Mouse (Mus musculus) MEL (cell line): Measurements from ENCODE around the gene Ggps1. TPM values are rescaled to one million over a fixed set of nuclear protein-coding genes. Genes with fewer than 3 reads are reported as not detected.

Source experiments
- DNase-seq: peaks from one replicate; pipeline ENCODE4 v3.0.0; 2011; ENCODE audit warnings: low read depth, low spot score
- H3K27ac ChIP-seq: 2 replicates; pipeline ENCODE4 v1.5.1; 2012; ENCODE audit warnings: low read depth, mild to moderate bottlenecking, control low read depth, low read length, moderate library complexity; ENCODE audit not compliant: control insufficient read depth
- H3K27me3 ChIP-seq, 2 experiments: fragments of 150-350 bp in 1 of 2; sonication (generic) in 1 of 2; 2 replicates each; pipeline ENCODE4 v1.6.1; 2012; ENCODE audit warnings: low read length in 2 of 2, mild to moderate bottlenecking in 2 of 2, improper control_type of control experiment in 1 of 2, moderate library complexity in 1 of 2; ENCODE audit not compliant: insufficient read depth in 2 of 2, control insufficient read depth in 1 of 2
- H3K36me3 ChIP-seq, 2 experiments: 2 replicates each; pipeline ENCODE4 v1.6.1; 2012 to 2014; ENCODE audit warnings: low read length in 2 of 2, improper control_type of control experiment in 1 of 2, inconsistent platforms in 1 of 2, mild to moderate bottlenecking in 1 of 2; ENCODE audit not compliant: insufficient read depth in 2 of 2, control insufficient read depth in 1 of 2
- H3K4me1 ChIP-seq, 2 experiments: fragments of 150-350 bp in 1 of 2; sonication (generic) in 1 of 2; 2 replicates each; pipeline ENCODE4 v1.6.1; 2012; ENCODE audit warnings: low read length in 2 of 2, improper control_type of control experiment in 1 of 2, mild to moderate bottlenecking in 1 of 2; ENCODE audit not compliant: insufficient read depth in 2 of 2, control insufficient read depth in 1 of 2
- H3K4me3 ChIP-seq, 2 experiments: fragments of 150-350 bp in 1 of 2; sonication (generic) in 1 of 2; 2 replicates each; pipeline ENCODE4 v1.5.1; 2012; ENCODE audit warnings: low read depth in 2 of 2, low read length in 2 of 2, mild to moderate bottlenecking in 2 of 2, moderate library complexity in 2 of 2, control low read depth in 1 of 2, improper control_type of control experiment in 1 of 2; ENCODE audit not compliant: control insufficient read depth in 1 of 2, insufficient read depth in 1 of 2
- H3K79me2 ChIP-seq: 2 replicates; pipeline ENCODE4 v1.6.1; 2012; ENCODE audit warnings: mild to moderate bottlenecking, low read length, moderate library complexity; ENCODE audit not compliant: control insufficient read depth, poor library complexity, insufficient read depth
- H3K9ac ChIP-seq: 2 replicates; pipeline ENCODE4 v1.6.1; 2012; ENCODE audit warnings: low read depth, mild to moderate bottlenecking, control low read depth, low read length, moderate library complexity; ENCODE audit not compliant: control insufficient read depth, poor library complexity, severe bottlenecking
- H3K9me3 ChIP-seq: fragments of 150-350 bp; sonication (generic); replicated peaks from 2 replicates; pipeline ENCODE4 v1.6.1; 2012; ENCODE audit warnings: mild to moderate bottlenecking, low read length, improper control_type of control experiment, moderate library complexity; ENCODE audit not compliant: insufficient read depth
- BHLHE40 ChIP-seq: IDR thresholded peaks from 2 replicates; pipeline ENCODE4 v1.6.1; 2012; ENCODE audit warnings: low read depth, mild to moderate bottlenecking, inconsistent platforms, low read length, improper control_type of control experiment, borderline replicate concordance
- CHD1 ChIP-seq: IDR thresholded peaks from 2 replicates; pipeline ENCODE4 v1.6.1; 2012; ENCODE audit warnings: low read depth, mild to moderate bottlenecking, inconsistent platforms, low read length, improper control_type of control experiment
- CHD2 ChIP-seq: IDR thresholded peaks from 2 replicates; pipeline ENCODE4 v1.6.1; 2011; ENCODE audit warnings: low read length, improper control_type of control experiment
- E2F4 ChIP-seq: IDR thresholded peaks from 2 replicates; pipeline ENCODE4 v1.6.1; 2011; ENCODE audit warnings: low read depth, low read length, improper control_type of control experiment, borderline replicate concordance
- ELF1 ChIP-seq: IDR thresholded peaks from 2 replicates; pipeline ENCODE4 v1.6.1; 2014; ENCODE audit warnings: low read depth, mild to moderate bottlenecking, inconsistent platforms, low read length, improper control_type of control experiment, moderate library complexity
- GABPA ChIP-seq: IDR thresholded peaks from 2 replicates; pipeline ENCODE4 v1.6.1; 2012; ENCODE audit warnings: low read depth, mild to moderate bottlenecking, inconsistent platforms, low read length, improper control_type of control experiment, moderate library complexity
- GATA1 ChIP-seq: IDR thresholded peaks from 2 replicates; pipeline ENCODE4 v1.6.1; 2011; ENCODE audit warnings: low read depth, low read length, improper control_type of control experiment
- JUND ChIP-seq: IDR thresholded peaks from 2 replicates; pipeline ENCODE4 v1.6.1; 2011; ENCODE audit warnings: low read depth, mild to moderate bottlenecking, improper control_type of control experiment, low read length
- KAT2A ChIP-seq: conservative IDR thresholded peaks from 2 replicates; pipeline ENCODE4 v1.6.1; 2012; ENCODE audit warnings: low read depth, low read length, improper control_type of control experiment, inconsistent platforms
- MAFK ChIP-seq: IDR thresholded peaks from 2 replicates; pipeline ENCODE4 v1.6.1; 2011; ENCODE audit warnings: low read depth, mild to moderate bottlenecking, low read length, improper control_type of control experiment, borderline replicate concordance
- MAX ChIP-seq: IDR thresholded peaks from 2 replicates; pipeline ENCODE4 v1.6.1; 2011; ENCODE audit warnings: low read length, improper control_type of control experiment
- MAZ ChIP-seq: IDR thresholded peaks from 2 replicates; pipeline ENCODE4 v1.6.1; 2012; ENCODE audit warnings: low read depth, mild to moderate bottlenecking, inconsistent platforms, low read length, improper control_type of control experiment
- MYB ChIP-seq: IDR thresholded peaks from 2 replicates; pipeline ENCODE4 v1.6.1; 2011; ENCODE audit warnings: mild to moderate bottlenecking, low read depth, low read length, improper control_type of control experiment
- MYC ChIP-seq: IDR thresholded peaks from 2 replicates; pipeline ENCODE4 v1.6.1; 2011; ENCODE audit warnings: low read depth, mild to moderate bottlenecking, low read length, improper control_type of control experiment, moderate library complexity
- NELFE ChIP-seq: IDR thresholded peaks from 2 replicates; pipeline ENCODE4 v1.6.1; 2011; ENCODE audit warnings: low read depth, low read length, improper control_type of control experiment
- NRF1 ChIP-seq: IDR thresholded peaks from 2 replicates; pipeline ENCODE4 v1.6.1; 2014; ENCODE audit warnings: low read depth, mild to moderate bottlenecking, inconsistent platforms, low read length, improper control_type of control experiment, moderate library complexity; ENCODE audit not compliant: poor library complexity, insufficient read depth, severe bottlenecking
- POLR2A ChIP-seq, 2 experiments: IDR thresholded peaks; 2 replicates each; pipeline ENCODE4 v1.6.1; 2011 to 2012; ENCODE audit warnings: low read length in 2 of 2, mild to moderate bottlenecking in 2 of 2, control low read depth in 1 of 2, improper control_type of control experiment in 1 of 2, low read depth in 1 of 2, moderate library complexity in 1 of 2; ENCODE audit not compliant: control insufficient read depth in 1 of 2, insufficient read depth in 1 of 2, poor library complexity in 1 of 2
- POLR2AphosphoS2 ChIP-seq: IDR thresholded peaks from 2 replicates; pipeline ENCODE4 v1.6.1; 2011; ENCODE audit warnings: low read length, improper control_type of control experiment
- RCOR1 ChIP-seq: IDR thresholded peaks from 2 replicates; pipeline ENCODE4 v1.6.1; 2012; ENCODE audit warnings: low read depth, mild to moderate bottlenecking, inconsistent platforms, low read length, improper control_type of control experiment
- SIN3A ChIP-seq: IDR thresholded peaks from 2 replicates; pipeline ENCODE4 v1.6.1; 2012; ENCODE audit warnings: low read length, improper control_type of control experiment, inconsistent platforms
- SMC3 ChIP-seq: IDR thresholded peaks from 2 replicates; pipeline ENCODE4 v1.6.1; 2011; ENCODE audit warnings: low read depth, low read length, improper control_type of control experiment
- TAL1 ChIP-seq: IDR thresholded peaks from 2 replicates; pipeline ENCODE4 v1.6.1; 2012; ENCODE audit warnings: mild to moderate bottlenecking, inconsistent platforms, low read length, moderate library complexity, mixed read lengths
- TCF12 ChIP-seq: IDR thresholded peaks from 2 replicates; pipeline ENCODE4 v1.6.1; 2014; ENCODE audit warnings: low read depth, mild to moderate bottlenecking, inconsistent platforms, low read length, improper control_type of control experiment, moderate library complexity
- UBTF ChIP-seq: IDR thresholded peaks from 2 replicates; pipeline ENCODE4 v1.6.1; 2012; ENCODE audit warnings: low read depth, mild to moderate bottlenecking, inconsistent platforms, low read length, improper control_type of control experiment, moderate library complexity, borderline replicate concordance; ENCODE audit not compliant: insufficient read depth
- USF1 ChIP-seq: IDR thresholded peaks from 2 replicates; pipeline ENCODE4 v1.6.1; 2014; ENCODE audit warnings: low read depth, mild to moderate bottlenecking, inconsistent platforms, low read length, improper control_type of control experiment, moderate library complexity
- USF2 ChIP-seq, 2 experiments: IDR thresholded peaks; 2 replicates each; pipeline ENCODE4 v1.6.1; 2011 to 2012; ENCODE audit warnings: improper control_type of control experiment in 2 of 2, low read length in 2 of 2, borderline replicate concordance in 1 of 2, inconsistent platforms in 1 of 2, low read depth in 1 of 2, mild to moderate bottlenecking in 1 of 2; ENCODE audit not compliant: insufficient read depth in 1 of 2
- ZKSCAN1 ChIP-seq: IDR thresholded peaks from 2 replicates; pipeline ENCODE4 v1.6.1; 2012; ENCODE audit warnings: low read depth, mild to moderate bottlenecking, inconsistent platforms, low read length, improper control_type of control experiment, moderate library complexity
- ZMIZ1 ChIP-seq: IDR thresholded peaks from 2 replicates; pipeline ENCODE4 v1.6.1; 2012; ENCODE audit warnings: low read depth, mild to moderate bottlenecking, inconsistent platforms, low read length, improper control_type of control experiment, moderate library complexity
- ZNF384 ChIP-seq: IDR thresholded peaks from 2 replicates; pipeline ENCODE4 v1.6.1; 2012; ENCODE audit warnings: low read depth, mild to moderate bottlenecking, inconsistent platforms, low read length, improper control_type of control experiment
- polyA plus RNA-seq, 2 experiments: library from polyadenylated mRNA; stranded (reverse) in 1 of 2; unstranded in 1 of 2; fragments of >175 nt in 1 of 2; fragments of >200 nt in 1 of 2; gene quantifications; 2 replicates each; pipeline versions ENCODE4 v1.2.1 to v1.2.4; 2012; ENCODE audit warnings: low replicate concordance in 2 of 2, low read depth in 1 of 2; ENCODE audit not compliant: insufficient read length in 2 of 2, insufficient read depth in 1 of 2, missing spikeins in 1 of 2
- total RNA-seq: library from RNA; depleted of rRNA; stranded (reverse); fragments of 300-350 nt; gene quantifications from 2 replicates; pipeline ENCODE4 v1.2.3, GENCODE M21; 2012

Gene Ggps1
- total and polyA plus RNA-seq, 3 experiments = 23.3 to 31.3 TPM; not detected in 1

DNA sequence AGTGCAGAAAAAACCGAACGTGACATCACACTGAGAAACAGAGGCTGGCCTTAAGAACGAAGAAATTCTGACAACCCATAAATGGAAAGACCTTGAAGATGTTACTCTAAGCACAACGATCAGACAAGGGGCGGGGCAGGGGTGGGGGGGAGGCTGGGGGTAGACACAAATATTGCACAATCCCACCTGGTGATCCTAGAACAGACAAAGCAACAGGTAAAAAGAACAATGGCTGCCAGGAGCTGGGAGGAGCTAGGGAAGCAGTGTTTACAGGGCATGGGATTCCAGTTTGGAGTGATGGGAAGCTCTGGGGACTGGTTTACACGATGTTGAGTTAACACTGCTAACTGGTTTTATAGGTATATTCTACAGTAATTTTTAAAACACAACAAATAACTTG, 47.7 kb downstream of the Ggps1 start:
- peaks cover 20 to 28% of the 10 kb centered on the region in 2 experiments for H3K4me1 ChIP-seq
- no peaks in the 10 kb centered on the region for H3K9me3 ChIP-seq
- H3K36me3 ChIP-seq = peaks cover 18 to 30% of the 10 kb centered on the region in 2 experiments
- H3K9ac ChIP-seq = no peak overlapping the region
- DNase-seq = no peak
- H3K27ac ChIP-seq = no peak overlapping the region
- no peaks in the 10 kb centered on the region for H3K27me3 ChIP-seq
- TF ChIP-seq ZMIZ1 = no peak
- TF ChIP-seq CHD2 = no peak
- no peak for TF ChIP-seq MAFK
- no peak for TF ChIP-seq E2F4
- TF ChIP-seq MAZ = no peak
- no peak for TF ChIP-seq ELF1
- TF ChIP-seq NELFE = no peak
- TF ChIP-seq GATA1 = no peak
- no peak for TF ChIP-seq MYC
- no peak for TF ChIP-seq SIN3A
- no peak for TF ChIP-seq POLR2A (IDR thresholded peaks at IDR 0.05; ENCODE audit: control insufficient read depth in 1 of 2, insufficient read depth in 1 of 2, low read depth in 1 of 2, low read length in 2 of 2, poor library complexity in 1 of 2)
- no peak for TF ChIP-seq TCF12
- TF ChIP-seq UBTF = no peak
- TF ChIP-seq ZNF384 = no peak
- TF ChIP-seq NRF1 = no peak
- TF ChIP-seq ZKSCAN1 = no peak
- TF ChIP-seq KAT2A = no peak
- TF ChIP-seq SMC3 = no peak
- TF ChIP-seq JUND = no peak
- no peak for TF ChIP-seq RCOR1
- no peaks in the 10 kb centered on the region for H3K79me2 ChIP-seq
- no peak overlapping the region for H3K4me3 ChIP-seq

DNA sequence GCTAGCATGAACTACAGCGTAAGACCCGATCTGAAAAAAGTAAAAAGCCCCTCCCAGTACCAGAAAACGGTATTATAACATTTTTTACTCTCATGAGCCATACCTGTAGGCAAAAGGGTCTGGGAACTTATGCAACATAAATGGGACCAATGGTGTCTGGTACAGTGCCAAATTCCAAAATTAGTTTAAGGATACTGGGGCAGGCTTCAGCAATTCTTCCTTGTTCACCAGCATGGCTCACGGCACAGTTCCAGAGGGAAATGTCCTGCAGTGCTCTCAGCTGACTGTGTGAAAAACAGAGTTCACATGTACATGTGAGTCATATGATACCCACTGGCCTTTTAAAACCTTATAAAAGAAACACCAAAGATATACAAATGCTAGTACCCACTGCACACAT, 48.7 kb downstream of the Ggps1 start:
- Histone ChIP-seq H3K36me3 (peaks cover 25% of the 10 kb centered on the region in 2 experiments), H3K4me3 (no peak overlapping the region), H3K9me3 (no peaks in the 10 kb centered on the region)
- no peak for DNase-seq
- no peak for TF ChIP-seq USF1
- TF ChIP-seq CHD1 = no peak
- no peak for TF ChIP-seq NRF1
- no peak for TF ChIP-seq TCF12
- no peak for TF ChIP-seq RCOR1
- no peak for TF ChIP-seq MYC
- no peak for TF ChIP-seq POLR2AphosphoS2
- TF ChIP-seq BHLHE40 = no peak
- no peak for TF ChIP-seq CHD2
- no peak for TF ChIP-seq USF2 (IDR thresholded peaks at IDR 0.05; ENCODE audit: borderline replicate concordance in 1 of 2, insufficient read depth in 1 of 2, low read depth in 1 of 2, low read length in 2 of 2)
- TF ChIP-seq ZMIZ1 = no peak
- no peak for TF ChIP-seq GABPA
- no peak for TF ChIP-seq MYB
- TF ChIP-seq TAL1 = no peak
- no peak for TF ChIP-seq MAX
- TF ChIP-seq E2F4 = no peak
- TF ChIP-seq GATA1 = no peak
- no peak for TF ChIP-seq JUND
- no peak for TF ChIP-seq NELFE
- TF ChIP-seq POLR2A (IDR thresholded peaks at IDR 0.05; ENCODE audit: control insufficient read depth in 1 of 2, insufficient read depth in 1 of 2, low read depth in 1 of 2, low read length in 2 of 2, poor library complexity in 1 of 2) = no peak
- TF ChIP-seq, all 39 proteins: peak for 0
- H3K79me2 ChIP-seq = no peaks in the 10 kb centered on the region
- H3K4me1 ChIP-seq = peaks cover 19 to 25% of the 10 kb centered on the region in 2 experiments
- H3K27me3 ChIP-seq = no peaks in the 10 kb centered on the region
- no peak overlapping the region for H3K9ac ChIP-seq
- no peak overlapping the region for H3K27ac ChIP-seq
